Mouse (Mus musculus) ES-E14 (cell line): ENCODE results near the gene Ralbp1.

Experiments used
- CHD2 ChIP-seq: IDR thresholded peaks from 2 replicates; pipeline ENCODE4 v1.6.1; 2014; ENCODE audit warnings: mild to moderate bottlenecking, low read depth, low read length, inconsistent platforms
- HCFC1 ChIP-seq: IDR thresholded peaks from 2 replicates; pipeline ENCODE4 v1.6.1; 2012; ENCODE audit warnings: low read length, inconsistent platforms, borderline replicate concordance; ENCODE audit not compliant: insufficient read depth
- MAFK ChIP-seq: IDR thresholded peaks from 2 replicates; pipeline ENCODE4 v1.6.1; 2014; ENCODE audit warnings: mild to moderate bottlenecking, low read depth, low read length, inconsistent platforms; ENCODE audit not compliant: insufficient read depth
- ZNF384 ChIP-seq: IDR thresholded peaks from 2 replicates; pipeline ENCODE4 v1.6.1; 2012; ENCODE audit warnings: low read depth, low read length, inconsistent platforms

DNA sequence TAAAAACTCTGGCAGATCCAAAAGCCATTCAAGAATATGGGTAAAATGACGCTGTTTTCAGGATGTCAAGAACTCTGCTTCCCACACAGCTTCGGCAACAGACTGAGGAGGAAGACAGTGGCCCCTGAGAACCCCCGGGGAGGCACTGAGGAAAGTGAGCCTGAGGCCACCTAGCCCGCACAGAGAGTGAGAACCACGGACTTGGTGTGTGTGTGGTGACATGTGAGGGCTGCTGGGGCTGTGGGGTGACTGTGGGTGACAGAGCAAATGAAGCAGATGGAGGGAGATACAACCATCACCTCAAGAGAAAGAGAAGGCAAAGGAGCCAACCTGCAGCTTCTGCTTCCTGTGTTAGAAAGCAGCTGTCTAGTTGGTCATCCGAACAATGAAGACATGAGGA lies 13.5 kb downstream of the Ralbp1 start:
- no peak for TF ChIP-seq ZNF384
- TF ChIP-seq CHD2 = no peak
- TF ChIP-seq HCFC1 = no peak
- TF ChIP-seq MAFK = no peak
